Mouse (Mus musculus) CH12.LX (cell line): ENCODE measurements around the gene Rras. TPM values are rescaled to one million over a fixed set of nuclear protein-coding genes. Genes with fewer than 3 reads are reported as not detected.

Source experiments
- DNase-seq: peaks from one replicate; pipeline ENCODE4 v3.0.0-alpha.2; 2013; ENCODE audit errors: extremely low read depth
- H3K27ac ChIP-seq: 2 replicates; pipeline ENCODE4 v1.5.1; 2012; ENCODE audit warnings: low read depth, mild to moderate bottlenecking, control low read depth, moderate library complexity; ENCODE audit not compliant: insufficient read depth
- H3K27me3 ChIP-seq: replicated peaks from 2 replicates; pipeline ENCODE3; 2012; ENCODE audit warnings: inconsistent platforms
- H3K36me3 ChIP-seq, 2 experiments: replicated peaks in 1 of 2; 2 replicates each; pipeline versions ENCODE3 to v1.6.1; 2012; ENCODE audit warnings: inconsistent platforms in 1 of 2, low read length in 1 of 2, mild to moderate bottlenecking in 1 of 2, mixed read lengths in 1 of 2, moderate library complexity in 1 of 2; ENCODE audit not compliant: control insufficient read depth in 1 of 2, insufficient read depth in 1 of 2
- H3K4me1 ChIP-seq, 2 experiments: 2 replicates each; pipeline ENCODE4 v1.6.1; 2012; ENCODE audit warnings: inconsistent platforms in 1 of 2, moderate library complexity in 1 of 2; ENCODE audit not compliant: insufficient read depth in 2 of 2, control insufficient read depth in 1 of 2
- H3K4me2 ChIP-seq: 2 replicates; pipeline ENCODE4 v1.6.1; 2012; ENCODE audit warnings: low read depth, mild to moderate bottlenecking, control low read depth; ENCODE audit not compliant: poor library complexity, insufficient read depth, severe bottlenecking
- H3K4me3 ChIP-seq, 3 experiments: fragments of 150-350 bp in 1 of 3; sonication (generic) in 1 of 3; replicated peaks in 1 of 3; 2 replicates each; pipeline versions ENCODE3 to v1.5.1; 2011 to 2012; ENCODE audit warnings: low read depth in 2 of 3, low read length in 2 of 3, mild to moderate bottlenecking in 2 of 3, moderate library complexity in 2 of 3, control low read depth in 1 of 3, improper control_type of control experiment in 1 of 3, inconsistent platforms in 1 of 3, mixed read lengths in 1 of 3; ENCODE audit not compliant: poor library complexity in 1 of 3
- H3K79me2 ChIP-seq: replicated peaks from 2 replicates; pipeline ENCODE4 v1.6.1; 2012; ENCODE audit warnings: mild to moderate bottlenecking, moderate library complexity; ENCODE audit not compliant: control insufficient read depth, poor library complexity, insufficient read depth, severe bottlenecking; ENCODE audit errors: extremely low read depth
- H3K9ac ChIP-seq: 2 replicates; pipeline ENCODE4 v1.6.1; 2012; ENCODE audit warnings: low read depth, mild to moderate bottlenecking, control low read depth, moderate library complexity; ENCODE audit not compliant: insufficient read depth
- H3K9me3 ChIP-seq: replicated peaks from 2 replicates; pipeline ENCODE3; 2012; ENCODE audit warnings: low read length, inconsistent platforms, mixed read lengths
- BHLHE40 ChIP-seq: IDR thresholded peaks from 2 replicates; pipeline ENCODE4 v1.6.1; 2011; ENCODE audit warnings: mild to moderate bottlenecking, low read depth, low read length, improper control_type of control experiment
- CHD1 ChIP-seq: IDR thresholded peaks from 2 replicates; pipeline ENCODE4 v1.6.1; 2012; ENCODE audit warnings: low read depth, low read length, improper control_type of control experiment, inconsistent platforms
- CHD2 ChIP-seq: IDR thresholded peaks from 2 replicates; pipeline ENCODE4 v1.6.1; 2011; ENCODE audit warnings: low read length, improper control_type of control experiment
- CTCF ChIP-seq, 2 experiments: IDR thresholded peaks in 1 of 2; conservative IDR thresholded peaks in 1 of 2; 2 replicates each; pipeline ENCODE4 v1.5.1; 2011 to 2012; ENCODE audit warnings: low read depth in 2 of 2, low read length in 2 of 2, improper control_type of control experiment in 1 of 2, inconsistent platforms in 1 of 2, mild to moderate bottlenecking in 1 of 2, moderate library complexity in 1 of 2
- E2F4 ChIP-seq: IDR thresholded peaks from 2 replicates; pipeline ENCODE4 v1.6.1; 2011; ENCODE audit warnings: low read depth, low read length, improper control_type of control experiment; ENCODE audit not compliant: insufficient replicate concordance
- ELF1 ChIP-seq: IDR thresholded peaks from 2 replicates; pipeline ENCODE4 v1.6.1; 2014; ENCODE audit warnings: low read depth, mild to moderate bottlenecking, inconsistent platforms, low read length, improper control_type of control experiment
- GABPA ChIP-seq: IDR thresholded peaks from 2 replicates; pipeline ENCODE4 v1.6.1; 2012; ENCODE audit warnings: low read depth, low read length, improper control_type of control experiment, inconsistent platforms; ENCODE audit not compliant: insufficient replicate concordance
- HCFC1 ChIP-seq: IDR thresholded peaks from 2 replicates; pipeline ENCODE4 v1.6.1; 2012; ENCODE audit warnings: low read depth, mild to moderate bottlenecking, inconsistent platforms, low read length, improper control_type of control experiment
- IRF4 ChIP-seq: IDR thresholded peaks from 2 replicates; pipeline ENCODE4 v1.6.1; 2014; ENCODE audit warnings: low read depth, mild to moderate bottlenecking, inconsistent platforms, low read length, improper control_type of control experiment
- JUN ChIP-seq: IDR thresholded peaks from 2 replicates; pipeline ENCODE4 v1.6.1; 2011; ENCODE audit warnings: low read depth, mild to moderate bottlenecking, low read length, improper control_type of control experiment, moderate library complexity; ENCODE audit not compliant: insufficient read depth
- JUND ChIP-seq: conservative IDR thresholded peaks from 2 replicates; pipeline ENCODE4 v1.6.1; 2011; ENCODE audit warnings: low read depth, low read length, improper control_type of control experiment
- KAT2A ChIP-seq: IDR thresholded peaks from 2 replicates; pipeline ENCODE4 v1.6.1; 2012; ENCODE audit warnings: low read length, improper control_type of control experiment, inconsistent platforms; ENCODE audit not compliant: insufficient replicate concordance
- MAFK ChIP-seq: IDR thresholded peaks from 2 replicates; pipeline ENCODE4 v1.6.1; 2011; ENCODE audit warnings: low read length, improper control_type of control experiment; ENCODE audit not compliant: insufficient replicate concordance
- MAX ChIP-seq: IDR thresholded peaks from 2 replicates; pipeline ENCODE4 v1.6.1; 2011; ENCODE audit warnings: low read length, improper control_type of control experiment
- MAZ ChIP-seq: IDR thresholded peaks from 2 replicates; pipeline ENCODE4 v1.6.1; 2012; ENCODE audit warnings: low read depth, mild to moderate bottlenecking, inconsistent platforms, low read length, improper control_type of control experiment, moderate library complexity
- MEF2A ChIP-seq: IDR thresholded peaks from 2 replicates; pipeline ENCODE4 v1.6.1; 2014; ENCODE audit warnings: low read depth, mild to moderate bottlenecking, inconsistent platforms, low read length, improper control_type of control experiment, borderline replicate concordance
- MXI1 ChIP-seq: IDR thresholded peaks from 2 replicates; pipeline ENCODE4 v1.6.1; 2011; ENCODE audit warnings: mild to moderate bottlenecking, low read depth, low read length, improper control_type of control experiment
- MYC ChIP-seq: IDR thresholded peaks from 2 replicates; pipeline ENCODE4 v1.6.1; 2011; ENCODE audit warnings: low read depth, mild to moderate bottlenecking, improper control_type of control experiment, low read length
- NELFE ChIP-seq: IDR thresholded peaks from 2 replicates; pipeline ENCODE4 v1.6.1; 2011; ENCODE audit warnings: low read depth, low read length, improper control_type of control experiment
- NRF1 ChIP-seq: IDR thresholded peaks from 2 replicates; pipeline ENCODE4 v1.6.1; 2014; ENCODE audit warnings: low read depth, mild to moderate bottlenecking, inconsistent platforms, low read length, improper control_type of control experiment, moderate library complexity
- POLR2A ChIP-seq: IDR thresholded peaks from 2 replicates; pipeline ENCODE4 v1.6.1; 2011; ENCODE audit warnings: low read depth, mild to moderate bottlenecking, improper control_type of control experiment, low read length
- POLR2AphosphoS2 ChIP-seq: IDR thresholded peaks from 2 replicates; pipeline ENCODE4 v1.6.1; 2011; ENCODE audit warnings: low read depth, low read length, improper control_type of control experiment
- RAD21 ChIP-seq: IDR thresholded peaks from 2 replicates; pipeline ENCODE4 v1.6.1; 2011; ENCODE audit warnings: low read depth, mild to moderate bottlenecking, low read length, improper control_type of control experiment, moderate library complexity
- RCOR1 ChIP-seq: conservative IDR thresholded peaks from 2 replicates; pipeline ENCODE4 v1.6.1; 2012; ENCODE audit warnings: low read depth, mild to moderate bottlenecking, inconsistent platforms, low read length, improper control_type of control experiment
- SIN3A ChIP-seq: IDR thresholded peaks from 2 replicates; pipeline ENCODE4 v1.6.1; 2012; ENCODE audit warnings: low read length, improper control_type of control experiment, inconsistent platforms
- SMC3 ChIP-seq: IDR thresholded peaks from 2 replicates; pipeline ENCODE4 v1.6.1; 2011; ENCODE audit warnings: low read depth, low read length, improper control_type of control experiment
- TBP ChIP-seq: conservative IDR thresholded peaks from 2 replicates; pipeline ENCODE4 v1.6.1; 2011; ENCODE audit warnings: low read depth, low read length, improper control_type of control experiment
- TCF12 ChIP-seq: IDR thresholded peaks from 2 replicates; pipeline ENCODE4 v1.6.1; 2014; ENCODE audit warnings: low read depth, mild to moderate bottlenecking, inconsistent platforms, low read length, improper control_type of control experiment
- USF1 ChIP-seq: IDR thresholded peaks from 2 replicates; pipeline ENCODE4 v1.6.1; 2014; ENCODE audit warnings: low read depth, mild to moderate bottlenecking, inconsistent platforms, low read length, improper control_type of control experiment
- USF2 ChIP-seq: conservative IDR thresholded peaks from 2 replicates; pipeline ENCODE4 v1.6.1; 2011; ENCODE audit warnings: low read depth, low read length, improper control_type of control experiment
- ZKSCAN1 ChIP-seq: IDR thresholded peaks from 2 replicates; pipeline ENCODE4 v1.6.1; 2012; ENCODE audit warnings: low read depth, inconsistent platforms, low read length, improper control_type of control experiment, borderline replicate concordance
- ZMIZ1 ChIP-seq: IDR thresholded peaks from 2 replicates; pipeline ENCODE4 v1.6.1; 2012; ENCODE audit warnings: low read depth, mild to moderate bottlenecking, inconsistent platforms, low read length, improper control_type of control experiment
- ZNF384 ChIP-seq: IDR thresholded peaks from 2 replicates; pipeline ENCODE4 v1.6.1; 2012; ENCODE audit warnings: low read depth, low read length, improper control_type of control experiment, inconsistent platforms
- dilution Hi-C: fragments of 300-500 bp; cut with MboI; formaldehyde crosslinking; loops from 2 replicates; pipeline ENCODE4 v1.14.3; 2020; ENCODE audit warnings: low sequenced_read_pairs; ENCODE audit not compliant: extremely low pct_unique_long_range_greater_than_20kb, extremely low pct_ligation_motif_present
- in situ Hi-C: fragments of 300-500 bp; cut with MboI; formaldehyde crosslinking; loops from 3 replicates; pipeline ENCODE4 v1.14.3; 2019; ENCODE audit warnings: low sequenced_read_pairs, low pct_ligation_motif_present, low pct_unique_long_range_greater_than_20kb, mixed read lengths
- polyA plus RNA-seq: library from polyadenylated mRNA; unstranded; fragments of >175 nt; gene quantifications from 2 replicates; pipeline ENCODE4 v1.2.1, GENCODE M21; 2012; ENCODE audit warnings: low read depth; ENCODE audit not compliant: insufficient read length
- total RNA-seq, 2 experiments: library from RNA; depleted of rRNA; stranded (reverse); fragments of 300-350 nt in 1 of 2; fragments of >200 nt in 1 of 2; gene quantifications; 2 replicates each; pipeline ENCODE4 v1.2.3; 2012 to 2014

Gene Rras
- total and polyA plus RNA-seq, 3 experiments: 7.2 to 19.8 (median 10.6) TPM

DNA sequence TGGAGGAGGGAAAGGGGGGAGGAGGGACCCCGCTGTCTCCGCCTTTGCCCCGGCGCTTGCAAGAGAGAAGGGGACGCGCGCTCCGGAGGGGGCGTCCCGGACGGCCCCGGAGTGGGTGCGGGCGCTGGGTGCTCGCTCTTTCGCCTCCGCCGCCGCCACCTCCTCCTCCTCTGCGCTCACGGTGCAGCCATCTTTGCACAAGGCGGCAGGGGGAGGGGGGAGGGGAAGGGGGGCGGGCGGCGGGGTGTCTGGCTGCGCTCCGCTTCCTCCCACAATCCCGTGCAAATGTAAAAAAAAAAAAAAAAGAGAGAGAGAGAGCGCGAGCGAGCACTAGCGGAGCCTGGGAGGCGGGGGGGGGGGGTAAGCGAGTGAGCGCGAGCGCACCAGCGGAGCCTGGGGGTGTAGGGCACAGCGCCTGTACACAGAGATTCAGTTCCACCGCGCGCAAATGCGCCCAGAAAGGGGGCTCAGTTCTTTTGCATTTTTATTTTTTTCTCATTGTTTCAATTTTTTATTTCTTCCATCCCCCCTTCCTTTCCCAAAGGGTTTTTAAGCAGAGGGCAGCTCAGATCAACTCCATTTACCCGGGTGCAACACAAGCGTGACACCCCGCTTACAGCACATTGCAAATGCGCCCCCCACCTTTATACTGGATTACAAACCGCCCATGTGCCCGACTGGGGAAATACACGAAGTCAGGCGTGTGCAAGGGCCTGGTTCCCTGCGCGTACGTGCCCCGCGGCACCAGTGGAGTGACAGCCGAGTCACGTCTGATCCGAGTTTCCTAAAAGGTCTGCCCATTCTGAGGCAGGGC lies 35.6 kb downstream of the Rras start (continued):
- TF ChIP-seq GABPA: no peak
- TF ChIP-seq MEF2A: no peak; the same call in 1 of the 2 replicates
- no peak for TF ChIP-seq USF2
- TF ChIP-seq MYC: 0 out of 2 replicates have a peak, but pooled peaks have one; percentile 23
- no peak; the same call in 1 of the 2 replicates for TF ChIP-seq CHD2
- 0 out of 2 replicates have a peak, but pooled peaks have one; percentile 32 for TF ChIP-seq KAT2A
- TF ChIP-seq ZKSCAN1: no peak
- no peak for TF ChIP-seq CTCF (conservative IDR thresholded peaks at IDR 0.05 in 1 of 2, IDR thresholded peaks at IDR 0.05 in 1 of 2; ENCODE audit: low read depth in 2 of 2, low read length in 2 of 2)
- no peak; the same call in 1 of the 2 replicates for TF ChIP-seq MXI1
- TF ChIP-seq ZNF384: peak; percentile 94
- TF ChIP-seq HCFC1: peak; percentile 67
- TF ChIP-seq NELFE: peak; percentile 42; the same call in 1 of the 2 replicates
- no peak for TF ChIP-seq JUND
- TF ChIP-seq MAZ: peak; percentile 92; the same call in 1 of the 2 replicates

- Histone ChIP-seq H3K4me3 (peak overlapping the region; percentile 60 to 80 (median 72)), H3K9me3 (no peaks in the 10 kb centered on the region), H3K36me3 (peaks cover 13 to 15% of the 10 kb centered on the region in 2 experiments), H3K79me2 (peaks cover 3% of the 10 kb centered on the region; the same call in 1 of the 2 replicates), H3K9ac (peak overlapping the region; percentile 89), H3K4me1 (peaks cover 0 to 25% of the 10 kb centered on the region in 2 experiments; a peak in 2 of 4 replicates), H3K27me3 (no peaks in the 10 kb centered on the region), H3K27ac (peak overlapping the region; percentile 97), H3K4me2 (peak overlapping the region; percentile 77)
- in situ Hi-C loops: no loop called here
- DNase-seq: peak; percentile 99
- dilution Hi-C loops: no loop called here
- TF ChIP-seq JUN (no peak), TBP (peak; percentile 93), CTCF (conservative IDR thresholded peaks at IDR 0.05 in 1 of 2, IDR thresholded peaks at IDR 0.05 in 1 of 2; ENCODE audit: low read depth in 2 of 2, low read length in 2 of 2) (no peak), ZMIZ1 (no peak), POLR2AphosphoS2 (peak; percentile 77; the same call in 1 of the 2 replicates), ELF1 (peak; percentile 78), MYC (peak; percentile 70; the same call in 1 of the 2 replicates), CHD1 (no peak), SIN3A (peak; percentile 60; the same call in 1 of the 2 replicates), MEF2A (no peak), USF1 (no peak), MAFK (no peak), IRF4 (no peak), RAD21 (no peak), NRF1 (peak; percentile 49), ZKSCAN1 (no peak), POLR2A (peak; percentile 93), MAX (peak; percentile 77), RCOR1 (no peak), TCF12 (peak; percentile 96), SMC3 (no peak), ZNF384 (peak; percentile 58), MXI1 (peak; percentile 6; the same call in 1 of the 2 replicates), NELFE (peak; percentile 62), GABPA (no peak), E2F4 (no peak), BHLHE40 (no peak; the same call in 1 of the 2 replicates), KAT2A (0 out of 2 replicates have a peak, but pooled peaks have one; percentile 7)
Measured at GRCm38 (mm10) chr7:45053931-45054510, 36.3 kb downstream of the Rras start.
